14 mouse cellular contexts compared by ENCODE assay signal in genomic region chr7:99960571-99960970, GRCm38 (mm10). TPM values are rescaled to one million over a fixed set of nuclear protein-coding genes. Genes with fewer than 3 reads are reported as not detected.
DNase-seq lines count a peak whose midpoint lies in the region; ATAC-seq and TF ChIP-seq lines count a peak whose summit lies in the region.
"Not testable (repeated sequence)": the region's sequence is repeated elsewhere in the genome, so short reads cannot be mapped to it uniquely, and the experiment has no call there.
"Had no signal": no experiment of that assay in that cellular context is flagged by ENCODE, and none has a peak within 500 bp of the region (broad histone marks: within the 10 kb centered on the region; RNA-seq: fewer than 3 reads in every experiment).

No protein-coding gene starts in this region.

- H3K9me3 ChIP-seq in liver, postnatal 0 days (ENCODE audit: low read length): not testable (repeated sequence)

- not testable (repeated sequence) for ATAC-seq in liver, postnatal 0 days
- 0 out of 2 replicates have a peak, but pooled peaks have one; percentile 20 for ATAC-seq in megakaryocyte, adult 5-6 weeks (ENCODE audit: poor library complexity, severe bottlenecking)

- peak overlapping the region; percentile 96 for H3K27ac ChIP-seq in liver, postnatal 0 days (ENCODE audit: low read depth)

- WGBS in liver, postnatal 0 days (ENCODE audit: insufficient replicate concordance): 50% methylated on average over 2 of the region's 2 CpGs

- H3K4me1 ChIP-seq in liver, postnatal 0 days (ENCODE audit: insufficient read depth): peaks cover 46% of the 10 kb centered on the region

- not testable (repeated sequence) for H3K27me3 ChIP-seq in liver, postnatal 0 days (ENCODE audit: insufficient read depth, low read length)

- peak; percentile 60 for DNase-seq in 416B (ENCODE audit: low read depth)
- DNase-seq in kidney, postnatal 10 days: peak; percentile 0
- not testable (repeated sequence) for DNase-seq in liver, postnatal 0 days
- DNase-seq in thymus, postnatal 4 days: peak; percentile 2

- H3K4me3 ChIP-seq in liver, postnatal 0 days (ENCODE audit: low read depth, low read length): not testable (repeated sequence)

- TF ChIP-seq EP300 in liver, postnatal 0 days (IDR thresholded peaks at IDR 0.05; ENCODE audit: low read depth): peak; percentile 64

- H3K9ac ChIP-seq in liver, postnatal 0 days (replicated peaks): not testable (repeated sequence)

- not testable (repeated sequence) for TF ChIP-seq CTCF in liver, postnatal 0 days (IDR thresholded peaks at IDR 0.05; ENCODE audit: low read depth)

- not testable (repeated sequence) for H3K4me2 ChIP-seq in liver, postnatal 0 days (ENCODE audit: low read depth, low read length)

- not testable (repeated sequence) for H3K36me3 ChIP-seq in liver, postnatal 0 days (replicated peaks; ENCODE audit: insufficient read depth, low read length)

RNA-seq across cellular contexts. Expression of gene Rnf169, which starts 19.7 kb away (rescaled TPM):
- polyA plus RNA-seq in liver, postnatal 0 days (2015; fragmentation: Nextera tagmentation; extraction: Ambion mirVana): 2.5 and 2.8 TPM in 2 replicates
- total RNA-seq in megakaryocyte, adult 5-6 weeks (2015): 13.2 and 13.7 TPM in 2 replicates
- total RNA-seq in megakaryocyte, adult 5-6 weeks (2017): 19.5 and 22.0 TPM in 2 replicates

RNA-seq across cellular contexts. Expression of gene Chrdl2, which starts 45.4 kb away (rescaled TPM):
- polyA plus RNA-seq in liver, postnatal 0 days (2015; fragmentation: Nextera tagmentation; extraction: Ambion mirVana): not detected in 2 replicates
- total RNA-seq in megakaryocyte, adult 5-6 weeks (2015): not detected in 2 replicates
- total RNA-seq in megakaryocyte, adult 5-6 weeks (2017): not detected in 2 replicates
- total RNA-seq: adrenal gland, adult 2 months; adrenal gland, postnatal 10 days; adrenal gland, postnatal 25 days; adrenal gland, postnatal 4 days; common myeloid progenitor, adult 5-6 weeks; MEL had no signal
- polyA plus RNA-seq: adrenal gland, adult 2 months; C2C12; erythroblast, embryonic 14.5 days; forebrain, embryonic 14.5 days had no signal
